Mouse (Mus musculus) spleen, postnatal 14 days (tissue): ENCODE results near the gene Auts2.

ENCODE experiments used
- DNase-seq, 2 experiments: peaks; one replicate each; pipeline ENCODE4 v3.0.0; 2021 to 2022; ENCODE audit warnings: low spot score in 2 of 2

Auts2 gene

GRCm38 (mm10) chr5:131843766-131844518 lies 699.2 kb downstream of the Auts2 start:
- no peak for DNase-seq

GRCm38 (mm10) chr5:131839657-131840315 lies 703.4 kb downstream of the Auts2 start:
- DNase-seq, result no peak

- DNase-seq, result no peak
Observed at GRCm38 (mm10) chr5:131839023-131839422, 704.1 kb downstream of the Auts2 start.

GRCm38 (mm10) chr5:131838064-131838463 lies 705.1 kb downstream of the Auts2 start:
- DNase-seq, result no peak

GRCm38 (mm10) chr5:131836014-131836735 lies 707.0 kb downstream of the Auts2 start:
- DNase-seq, result no peak

GRCm38 (mm10) chr5:131832891-131833876 lies 710.0 kb downstream of the Auts2 start:
- DNase-seq, result no peak

GRCm38 (mm10) chr5:131830111-131830510 lies 713.0 kb downstream of the Auts2 start:
- no peak for DNase-seq

GRCm38 (mm10) chr5:131829248-131829647 lies 713.9 kb downstream of the Auts2 start:
- no peak for DNase-seq

GRCm38 (mm10) chr5:131828607-131829006 lies 714.5 kb downstream of the Auts2 start:
- no peak for DNase-seq

- no peak for DNase-seq
Observed at GRCm38 (mm10) chr5:131826362-131827261, 716.5 kb downstream of the Auts2 start.

GRCm38 (mm10) chr5:131825421-131825820 lies 717.7 kb downstream of the Auts2 start:
- DNase-seq, result no peak

- no peak for DNase-seq
Observed at GRCm38 (mm10) chr5:131824197-131824991, 718.8 kb downstream of the Auts2 start.

- no peak for DNase-seq
Observed at GRCm38 (mm10) chr5:131821461-131821860, 721.7 kb downstream of the Auts2 start.

GRCm38 (mm10) chr5:131819251-131819691 lies 723.9 kb downstream of the Auts2 start:
- DNase-seq, result no peak

GRCm38 (mm10) chr5:131815498-131815897 lies 727.6 kb downstream of the Auts2 start:
- no peak for DNase-seq

- no peak for DNase-seq
Observed at GRCm38 (mm10) chr5:131814503-131815003, 728.6 kb downstream of the Auts2 start.

- DNase-seq, result no peak
Observed at GRCm38 (mm10) chr5:131813952-131814502, 729.1 kb downstream of the Auts2 start.

- DNase-seq, result no peak
Observed at GRCm38 (mm10) chr5:131813331-131813781, 729.8 kb downstream of the Auts2 start.
